Mouse (Mus musculus): ENCODE results near the gene Ugt1a8. TPM values are rescaled to one million over a fixed set of nuclear protein-coding genes. Genes with fewer than 3 reads are reported as not detected.
"Not testable (repeated sequence)": the region's sequence is repeated elsewhere in the genome, so short reads cannot be mapped to it uniquely, and the experiment has no call there.

Gene Ugt1a8
- not detected in 2 replicates for total RNA-seq (2012; rRNA removed)
- polyA plus RNA-seq (2012; ENCODE audit: insufficient read depth in 1 of 2, insufficient read length in 2 of 2, low read depth in 1 of 2, low replicate concordance in 2 of 2, missing spikeins in 1 of 2) = not detected

DNA sequence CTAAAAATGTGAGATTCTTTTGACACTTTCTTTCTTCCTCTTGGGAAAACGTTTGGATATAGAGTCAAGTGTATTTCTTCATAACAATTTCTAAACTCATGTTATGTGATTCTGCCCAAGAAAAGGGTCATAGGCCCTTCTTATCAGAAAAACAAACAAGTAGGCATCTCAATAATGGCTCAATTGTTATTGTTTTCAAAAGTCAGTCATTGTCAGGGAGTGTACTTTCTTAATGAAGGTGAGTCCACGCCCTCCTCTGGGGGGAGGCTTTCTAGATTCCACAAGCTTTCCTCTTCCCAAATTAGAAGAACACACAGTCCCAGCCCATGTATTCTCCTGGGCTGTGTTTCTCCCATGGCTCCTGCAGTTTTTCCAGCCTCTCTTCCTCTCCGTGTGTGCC lies at the start of gene Ugt1a8:
Ugt1a8 (plus strand) TSS at position 301 of the 400 bp plus-strand sequence.
- H3K27me3 ChIP-seq (ENCODE audit: control insufficient read depth in 1 of 2, insufficient read depth in 2 of 2, low read length in 2 of 2) = peaks cover 3 to 6% of the 10 kb centered on the region in 2 experiments; a peak in 3 of 4 replicates
- DNase-seq (ENCODE audit: low read depth, low spot score) = no peak
- H3K79me2 ChIP-seq (ENCODE audit: control insufficient read depth, insufficient read depth, low read length, poor library complexity) = no peaks in the 10 kb centered on the region
- H3K9ac ChIP-seq (ENCODE audit: control insufficient read depth, low read depth, low read length, poor library complexity, severe bottlenecking) = no peak within 1 kb of the TSS
- H3K36me3 ChIP-seq (ENCODE audit: control insufficient read depth in 1 of 2, insufficient read depth in 2 of 2, low read length in 2 of 2) = no peaks in the 10 kb centered on the region
- no peak within 1 kb of the TSS for H3K27ac ChIP-seq (ENCODE audit: control insufficient read depth, low read depth, low read length)
- no peaks in the 10 kb centered on the region for H3K4me1 ChIP-seq (ENCODE audit: control insufficient read depth in 1 of 2, insufficient read depth in 2 of 2, low read length in 2 of 2)
- TF ChIP-seq ZMIZ1 (IDR thresholded peaks at IDR 0.05; ENCODE audit: low read depth, low read length) = no peak
- TF ChIP-seq TBP (IDR thresholded peaks at IDR 0.05; ENCODE audit: low read depth, low read length) = no peak
- TF ChIP-seq CHD1 (IDR thresholded peaks at IDR 0.05; ENCODE audit: low read depth, low read length) = no peak
- TF ChIP-seq CTCF (IDR thresholded peaks at IDR 0.05 in 2 of 3, conservative IDR thresholded peaks at IDR 0.05 in 1 of 3; ENCODE audit: control insufficient read depth in 1 of 3, insufficient read depth in 1 of 3, low read depth in 2 of 3, low read length in 3 of 3, poor library complexity in 1 of 3, severe bottlenecking in 1 of 3) = no peak
- no peak for TF ChIP-seq BHLHE40 (IDR thresholded peaks at IDR 0.05; ENCODE audit: borderline replicate concordance, low read depth, low read length)
- TF ChIP-seq ZC3H11A (IDR thresholded peaks at IDR 0.05; ENCODE audit: low read depth, low read length) = no peak
- TF ChIP-seq TCF12 (IDR thresholded peaks at IDR 0.05; ENCODE audit: low read depth, low read length) = no peak
- TF ChIP-seq ETS1 (IDR thresholded peaks at IDR 0.05; ENCODE audit: low read depth, low read length) = no peak
- no peak for TF ChIP-seq POLR2A (IDR thresholded peaks at IDR 0.05; ENCODE audit: control insufficient read depth in 1 of 2, insufficient read depth in 1 of 2, low read depth in 1 of 2, low read length in 2 of 2, poor library complexity in 1 of 2)
- no peak for TF ChIP-seq POLR2AphosphoS5 (IDR thresholded peaks at IDR 0.05; ENCODE audit: borderline replicate concordance, low read depth, low read length)
- no peak for TF ChIP-seq ELF1 (IDR thresholded peaks at IDR 0.05; ENCODE audit: low read depth, low read length)
- TF ChIP-seq MEF2A (IDR thresholded peaks at IDR 0.05; ENCODE audit: extremely low read depth, insufficient replicate concordance, low read depth, low read length, poor library complexity, severe bottlenecking) = no peak
- TF ChIP-seq NELFE (IDR thresholded peaks at IDR 0.05; ENCODE audit: low read depth, low read length) = no peak
- TF ChIP-seq USF2 (IDR thresholded peaks at IDR 0.05; ENCODE audit: borderline replicate concordance in 1 of 2, insufficient read depth in 1 of 2, low read depth in 1 of 2, low read length in 2 of 2) = no peak
- no peak for TF ChIP-seq GATA1 (IDR thresholded peaks at IDR 0.05; ENCODE audit: low read depth, low read length)
- no peak for TF ChIP-seq EP300 (IDR thresholded peaks at IDR 0.05; ENCODE audit: low read depth in 1 of 2, low read length in 2 of 2)
- H3K9me3 ChIP-seq (replicated peaks; ENCODE audit: insufficient read depth, low read length) = no peaks in the 10 kb centered on the region
- H3K4me3 ChIP-seq (ENCODE audit: control insufficient read depth in 1 of 2, insufficient read depth in 1 of 2, low read depth in 2 of 2, low read length in 2 of 2) = no peak within 1 kb of the TSS

DNA sequence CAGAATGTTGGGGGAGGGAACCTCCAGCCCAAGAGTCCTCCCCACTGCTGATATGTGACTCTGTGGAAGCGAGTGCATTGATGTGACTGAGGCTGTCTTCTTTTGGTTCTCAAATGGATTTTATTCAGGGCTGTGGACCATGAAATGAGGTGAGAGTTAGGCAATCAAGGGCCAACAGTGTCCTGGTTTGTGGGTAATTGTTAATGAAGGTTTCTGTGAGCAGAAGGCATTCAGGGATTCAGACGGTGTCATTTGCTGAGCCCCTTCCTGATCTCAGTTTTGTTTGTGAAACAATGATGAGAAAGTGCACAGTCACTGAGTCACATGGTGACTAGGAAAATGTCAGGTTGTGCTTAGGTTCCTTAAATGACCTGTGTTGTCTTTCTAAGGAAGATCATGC lies 44.6 kb upstream of the Ugt1a8 start:
- not testable (repeated sequence) for H3K36me3 ChIP-seq (ENCODE audit: control insufficient read depth in 1 of 2, insufficient read depth in 2 of 2, low read length in 2 of 2); H3K79me2 ChIP-seq (ENCODE audit: control insufficient read depth, insufficient read depth, low read length, poor library complexity); DNase-seq (ENCODE audit: low read depth, low spot score); H3K9me3 ChIP-seq (replicated peaks; ENCODE audit: insufficient read depth, low read length); H3K27me3 ChIP-seq (ENCODE audit: control insufficient read depth in 1 of 2, insufficient read depth in 2 of 2, low read length in 2 of 2); H3K9ac ChIP-seq (ENCODE audit: control insufficient read depth, low read depth, low read length, poor library complexity, severe bottlenecking); H3K4me1 ChIP-seq (ENCODE audit: control insufficient read depth in 1 of 2, insufficient read depth in 2 of 2, low read length in 2 of 2); H3K4me3 ChIP-seq (ENCODE audit: control insufficient read depth in 1 of 2, insufficient read depth in 1 of 2, low read depth in 2 of 2, low read length in 2 of 2); H3K27ac ChIP-seq (ENCODE audit: control insufficient read depth, low read depth, low read length)

DNA sequence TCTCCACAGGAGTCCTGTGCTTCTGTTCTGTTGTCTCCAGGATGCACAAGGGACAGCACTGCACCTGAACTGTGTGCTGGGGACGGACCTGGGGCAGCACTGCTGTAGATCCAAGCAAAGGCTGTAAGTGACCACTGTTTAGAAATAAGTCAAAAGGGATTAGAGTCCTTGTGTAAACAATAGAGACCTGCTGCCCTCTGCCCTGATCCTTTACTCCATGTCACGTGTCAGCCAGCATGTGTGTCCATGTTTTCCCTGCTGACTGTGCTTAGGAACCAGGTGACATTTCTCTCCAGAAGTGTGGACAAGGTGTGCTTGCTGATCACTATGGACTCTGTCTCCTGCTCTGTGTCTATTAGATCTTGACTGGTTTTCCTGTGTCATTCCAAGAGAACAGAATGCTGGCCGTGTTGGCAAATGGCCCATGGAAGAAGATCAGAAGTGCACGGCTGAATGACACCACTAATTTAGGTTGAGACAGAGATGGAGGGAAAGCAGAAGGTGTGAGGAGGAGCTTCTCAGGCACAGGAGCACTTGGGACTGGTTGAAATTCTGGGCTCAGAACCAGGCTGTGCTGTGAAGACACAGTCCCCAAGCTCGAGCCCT lies 42.7 kb upstream of the Ugt1a8 start:
- H3K36me3 ChIP-seq (ENCODE audit: control insufficient read depth in 1 of 2, insufficient read depth in 2 of 2, low read length in 2 of 2); H3K9ac ChIP-seq (ENCODE audit: control insufficient read depth, low read depth, low read length, poor library complexity, severe bottlenecking); H3K9me3 ChIP-seq (replicated peaks; ENCODE audit: insufficient read depth, low read length); H3K4me3 ChIP-seq (ENCODE audit: control insufficient read depth in 1 of 2, insufficient read depth in 1 of 2, low read depth in 2 of 2, low read length in 2 of 2); H3K4me1 ChIP-seq (ENCODE audit: control insufficient read depth in 1 of 2, insufficient read depth in 2 of 2, low read length in 2 of 2); H3K27ac ChIP-seq (ENCODE audit: control insufficient read depth, low read depth, low read length); DNase-seq (ENCODE audit: low read depth, low spot score); H3K79me2 ChIP-seq (ENCODE audit: control insufficient read depth, insufficient read depth, low read length, poor library complexity); H3K27me3 ChIP-seq (ENCODE audit: control insufficient read depth in 1 of 2, insufficient read depth in 2 of 2, low read length in 2 of 2): not testable (repeated sequence)

DNA sequence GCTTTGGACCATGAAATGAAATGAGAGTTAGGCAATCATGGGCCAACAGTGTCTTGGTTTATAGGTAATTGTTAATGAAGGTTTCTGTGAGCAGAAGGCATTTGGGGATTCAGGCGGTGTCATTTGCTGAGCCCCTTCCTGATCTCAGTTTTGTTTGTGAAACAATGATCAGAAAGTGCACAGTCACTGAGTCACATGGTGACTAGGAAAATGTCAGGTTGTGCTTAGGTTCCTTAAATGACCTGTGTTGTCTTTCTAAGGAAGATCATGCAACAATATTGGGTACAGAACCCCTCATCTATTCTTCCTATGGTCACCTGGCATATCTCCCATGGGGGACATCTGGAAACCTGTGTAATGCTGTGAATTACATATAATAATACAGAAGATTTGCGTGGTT lies 40.2 kb upstream of the Ugt1a8 start:
- H3K4me3 ChIP-seq (ENCODE audit: control insufficient read depth in 1 of 2, insufficient read depth in 1 of 2, low read depth in 2 of 2, low read length in 2 of 2); H3K4me1 ChIP-seq (ENCODE audit: control insufficient read depth in 1 of 2, insufficient read depth in 2 of 2, low read length in 2 of 2); H3K9ac ChIP-seq (ENCODE audit: control insufficient read depth, low read depth, low read length, poor library complexity, severe bottlenecking); H3K36me3 ChIP-seq (ENCODE audit: control insufficient read depth in 1 of 2, insufficient read depth in 2 of 2, low read length in 2 of 2); DNase-seq (ENCODE audit: low read depth, low spot score); H3K9me3 ChIP-seq (replicated peaks; ENCODE audit: insufficient read depth, low read length); H3K79me2 ChIP-seq (ENCODE audit: control insufficient read depth, insufficient read depth, low read length, poor library complexity); H3K27me3 ChIP-seq (ENCODE audit: control insufficient read depth in 1 of 2, insufficient read depth in 2 of 2, low read length in 2 of 2); H3K27ac ChIP-seq (ENCODE audit: control insufficient read depth, low read depth, low read length): not testable (repeated sequence)

Measured in MEL (cell line).